Mouse (Mus musculus): ENCODE measurements around the gene Dhrs2. TPM values are rescaled to one million over a fixed set of nuclear protein-coding genes. Genes with fewer than 3 reads are reported as not detected.

Gene Dhrs2
- polyA plus RNA-seq, 1 experiment from 2014 or later = not detected

GRCm38 (mm10) chr14:55271158-55271557 lies 49.4 kb downstream of the Dhrs2 start:
- 50% methylated on average over 3 of the region's 3 CpGs for WGBS
- Histone ChIP-seq H3K27me3 (ENCODE audit: insufficient read depth, poor library complexity, severe bottlenecking) (0 out of 2 replicates have a peak, but pooled peaks cover 8% of the 10 kb centered on the region), H3K4me3 (no peak overlapping the region), H3K4me1 (peaks cover 3% of the 10 kb centered on the region; the same call in 1 of the 2 replicates), H3K9me3 (no peaks in the 10 kb centered on the region), H3K27ac (no peak overlapping the region), H3K36me3 (no peaks in the 10 kb centered on the region)
- DNase-seq (ENCODE audit: low spot score) = no peak

DNA sequence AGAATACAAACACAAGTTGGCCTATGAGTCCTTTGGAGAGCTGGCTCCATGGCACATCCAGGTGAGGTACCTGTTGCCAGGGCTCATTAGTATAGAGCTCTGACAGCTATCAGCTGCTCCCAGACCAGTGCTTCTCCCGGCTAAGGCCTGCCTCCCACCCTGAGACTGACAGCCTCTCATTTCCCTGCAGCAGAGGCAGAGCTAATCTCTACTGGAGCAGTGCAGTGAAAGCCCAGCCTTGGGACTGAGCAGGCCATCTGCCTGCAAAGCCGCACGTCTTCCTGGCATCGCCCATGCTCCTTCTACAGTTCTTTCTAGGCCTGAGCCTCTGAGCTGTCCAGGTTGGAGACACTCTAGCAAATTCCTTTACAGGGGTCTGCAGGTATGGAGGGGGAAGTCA lies 51.2 kb downstream of the Dhrs2 start:
- Histone ChIP-seq H3K9me3 (no peaks in the 10 kb centered on the region), H3K27ac (peak overlapping the region; percentile 30; the same call in 1 of the 2 replicates), H3K27me3 (ENCODE audit: insufficient read depth, poor library complexity, severe bottlenecking) (0 out of 2 replicates have a peak, but pooled peaks cover 8% of the 10 kb centered on the region), H3K4me3 (no peak overlapping the region), H3K4me1 (peaks cover 7% of the 10 kb centered on the region), H3K36me3 (no peaks in the 10 kb centered on the region)
- DNase-seq (ENCODE audit: low spot score) = no peak
- WGBS = 52% methylated on average over 4 of the region's 4 CpGs

DNA sequence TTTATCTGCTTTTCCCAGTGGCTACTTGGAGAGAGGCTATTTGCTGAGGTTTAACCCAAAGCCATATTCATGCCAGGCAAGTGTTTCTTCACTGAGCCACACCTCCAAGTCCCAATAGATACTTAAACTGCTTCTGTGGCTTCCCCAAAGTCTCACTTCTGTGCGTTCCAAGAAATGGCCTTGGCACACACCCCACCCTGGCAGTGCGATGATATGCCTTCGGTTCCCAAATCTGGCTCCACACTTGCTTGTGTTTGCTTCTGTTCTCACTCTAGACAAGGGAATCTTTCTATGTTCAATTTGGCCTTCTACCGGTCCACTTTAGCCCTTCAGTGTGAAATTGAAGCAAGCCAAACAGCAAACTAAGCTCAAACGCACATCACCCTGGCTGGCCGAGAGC lies 53.0 kb downstream of the Dhrs2 start:
- Histone ChIP-seq H3K27me3 (ENCODE audit: insufficient read depth, poor library complexity, severe bottlenecking) (0 out of 2 replicates have a peak, but pooled peaks cover 8% of the 10 kb centered on the region), H3K4me1 (peaks cover 7% of the 10 kb centered on the region), H3K4me3 (no peak overlapping the region), H3K36me3 (no peaks in the 10 kb centered on the region), H3K9me3 (no peaks in the 10 kb centered on the region), H3K27ac (no peak overlapping the region)
- no peak for DNase-seq (ENCODE audit: low spot score)
- 85% methylated on average over 6 of the region's 6 CpGs for WGBS

- DNase-seq (ENCODE audit: low spot score) = no peak
- H3K27me3 ChIP-seq (ENCODE audit: insufficient read depth, poor library complexity, severe bottlenecking) = no peaks in the 10 kb centered on the region
Measured at GRCm38 (mm10) chr14:55279322-55280069, 57.7 kb downstream of the Dhrs2 start.

More at GRCm38 (mm10) chr14:55279322-55280069, 57.7 kb downstream of the Dhrs2 start:
- no peak overlapping the region for H3K4me3 ChIP-seq
- H3K36me3 ChIP-seq = no peaks in the 10 kb centered on the region
- WGBS = 76% methylated on average over 7 of the region's 7 CpGs
- no peaks in the 10 kb centered on the region for H3K9me3 ChIP-seq
- peaks cover 4% of the 10 kb centered on the region for H3K4me1 ChIP-seq
- H3K27ac ChIP-seq = no peak overlapping the region

Other genes starting within 250 kb of the Dhrs2 start
- not detected in 2 replicates for gene Gm17428, start 245.1 kb upstream of the Dhrs2 start, polyA plus RNA-seq (2016; fragmentation: Nextera tagmentation; extraction: Ambion mirVana)
- 2,022 and 5,104 TPM in 2 replicates for gene Myh7, start 227.4 kb upstream of the Dhrs2 start, polyA plus RNA-seq (2016; fragmentation: Nextera tagmentation; extraction: Ambion mirVana)
- gene Ngdn, start 206.6 kb upstream of the Dhrs2 start, polyA plus RNA-seq (2016; fragmentation: Nextera tagmentation; extraction: Ambion mirVana) = 73.7 and 88.8 TPM in 2 replicates
- gene Zfhx2, start 129.7 kb upstream of the Dhrs2 start, polyA plus RNA-seq (2016; fragmentation: Nextera tagmentation; extraction: Ambion mirVana) = 3.8 and 4.2 TPM in 2 replicates
- gene Thtpa, start 127.2 kb upstream of the Dhrs2 start, polyA plus RNA-seq (2016; fragmentation: Nextera tagmentation; extraction: Ambion mirVana) = 16.1 and 16.4 TPM in 2 replicates
- gene Ap1g2, start 115.4 kb upstream of the Dhrs2 start, polyA plus RNA-seq (2016; fragmentation: Nextera tagmentation; extraction: Ambion mirVana) = 15.6 and 18.9 TPM in 2 replicates
- gene Jph4, start 105.1 kb upstream of the Dhrs2 start, polyA plus RNA-seq (2016; fragmentation: Nextera tagmentation; extraction: Ambion mirVana) = 0.06 and 0.18 TPM in 2 replicates